Mouse (Mus musculus): ENCODE results near the gene Dda1. TPM values are rescaled to one million over a fixed set of nuclear protein-coding genes. Genes with fewer than 3 reads are reported as not detected.
A peak's percentile ranks its signal among the peaks of the same experiment; 100 is the strongest.
"Not testable (repeated sequence)": the region's sequence is repeated elsewhere in the genome, so short reads cannot be mapped to it uniquely, and the experiment has no call there.

The Dda1 gene
- 73.7 and 78.6 TPM in 2 replicates for polyA plus RNA-seq (2015; fragmentation: Nextera tagmentation; extraction: Ambion mirVana)

GRCm38 (mm10) chr8:71468916-71469315, at the start of gene Dda1:
Dda1 (plus strand) TSS chr8:71469199.
- H3K27me3 ChIP-seq (replicated peaks; ENCODE audit: insufficient read depth, low read length) = no peaks in the 10 kb centered on the region
- peak within 1 kb of the TSS; percentile 32 for H3K9ac ChIP-seq (replicated peaks; ENCODE audit: low read depth)
- peak within 1 kb of the TSS; percentile 63 for H3K27ac ChIP-seq (ENCODE audit: low read length)
- WGBS = under 1% methylated on average over 44 of the region's 52 CpGs
- peaks cover 9% of the 10 kb centered on the region; the same call in 1 of the 2 replicates for H3K4me1 ChIP-seq (ENCODE audit: insufficient read depth, low read depth, low read length)
- 0 out of 2 replicates have a peak, but pooled peaks cover 8% of the 10 kb centered on the region for H3K36me3 ChIP-seq (ENCODE audit: insufficient read depth, low read length)
- H3K9me3 ChIP-seq (ENCODE audit: low read length) = no peaks in the 10 kb centered on the region
- ATAC-seq (peak; percentile 88), DNase-seq (ENCODE audit: low spot score) (peak; percentile 100)
- peak within 1 kb of the TSS; percentile 56 for H3K4me3 ChIP-seq (ENCODE audit: low read depth, low read length)
- peak within 1 kb of the TSS; percentile 86 for H3K4me2 ChIP-seq (replicated peaks; ENCODE audit: low read depth, low read length)
- TF ChIP-seq CTCF (IDR thresholded peaks at IDR 0.05) (no peak), EP300 (IDR thresholded peaks at IDR 0.05) (no peak)

DNA sequence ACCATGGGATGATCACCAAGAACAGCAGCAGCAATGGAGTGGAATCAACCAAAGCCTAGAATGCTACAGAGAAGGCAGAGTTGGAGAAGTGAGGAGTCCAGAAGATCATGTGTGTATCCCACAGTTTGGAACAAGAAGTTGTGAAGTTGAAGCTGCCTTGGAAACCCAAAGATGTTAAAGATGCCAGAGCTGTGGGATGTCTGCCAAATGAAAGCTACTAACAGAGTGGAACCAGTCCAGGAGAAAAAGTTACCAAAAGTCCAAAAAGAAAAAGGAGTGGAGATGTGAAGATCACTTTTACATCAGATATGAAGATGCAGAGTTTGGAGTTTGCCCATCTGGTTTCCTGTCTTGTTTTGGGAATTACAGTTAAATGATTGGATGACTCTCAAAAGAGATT, 46.9 kb upstream of the Dda1 start:
- Histone ChIP-seq H3K4me2 (replicated peaks; ENCODE audit: low read depth, low read length) (no peak overlapping the region), H3K4me1 (ENCODE audit: insufficient read depth, low read depth, low read length) (no peaks in the 10 kb centered on the region), H3K4me3 (ENCODE audit: low read depth, low read length) (no peak overlapping the region), H3K27ac (ENCODE audit: low read length) (no peak overlapping the region), H3K9me3 (ENCODE audit: low read length) (no peaks in the 10 kb centered on the region), H3K9ac (replicated peaks; ENCODE audit: low read depth) (no peak overlapping the region), H3K27me3 (replicated peaks; ENCODE audit: insufficient read depth, low read length) (no peaks in the 10 kb centered on the region), H3K36me3 (ENCODE audit: insufficient read depth, low read length) (no peaks in the 10 kb centered on the region)
- no peak for ATAC-seq
- no peak for DNase-seq (ENCODE audit: low spot score)
- no peak for TF ChIP-seq CTCF (IDR thresholded peaks at IDR 0.05)
- no peak for TF ChIP-seq EP300 (IDR thresholded peaks at IDR 0.05)

DNA sequence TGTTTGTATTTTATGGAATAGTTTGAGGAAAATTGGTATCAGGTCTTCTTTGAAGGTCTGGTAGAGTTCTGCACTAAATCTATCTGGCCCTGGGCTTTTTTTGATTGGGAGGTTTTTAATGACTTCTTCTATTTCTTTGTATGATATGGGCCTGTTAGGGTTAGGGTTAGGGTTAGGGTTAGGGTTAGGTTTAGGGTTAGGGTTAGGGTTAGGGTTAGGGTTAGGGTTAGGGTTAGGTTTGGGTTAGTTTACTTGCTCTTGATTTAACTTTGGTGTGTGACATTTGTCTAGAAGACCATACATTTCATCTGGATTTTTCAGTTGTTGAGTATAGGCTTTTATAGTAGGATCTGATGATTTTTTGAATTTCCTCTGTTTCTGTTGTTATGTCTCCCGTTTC, 36.1 kb upstream of the Dda1 start:
- H3K36me3 ChIP-seq (ENCODE audit: insufficient read depth, low read length); H3K27ac ChIP-seq (ENCODE audit: low read length); H3K9me3 ChIP-seq (ENCODE audit: low read length); H3K9ac ChIP-seq (replicated peaks; ENCODE audit: low read depth); H3K4me3 ChIP-seq (ENCODE audit: low read depth, low read length); ATAC-seq; H3K4me2 ChIP-seq (replicated peaks; ENCODE audit: low read depth, low read length); H3K27me3 ChIP-seq (replicated peaks; ENCODE audit: insufficient read depth, low read length); H3K4me1 ChIP-seq (ENCODE audit: insufficient read depth, low read depth, low read length); DNase-seq (ENCODE audit: low spot score): not testable (repeated sequence)
- WGBS = 62% methylated on average over 1 of the region's 1 CpGs

DNA sequence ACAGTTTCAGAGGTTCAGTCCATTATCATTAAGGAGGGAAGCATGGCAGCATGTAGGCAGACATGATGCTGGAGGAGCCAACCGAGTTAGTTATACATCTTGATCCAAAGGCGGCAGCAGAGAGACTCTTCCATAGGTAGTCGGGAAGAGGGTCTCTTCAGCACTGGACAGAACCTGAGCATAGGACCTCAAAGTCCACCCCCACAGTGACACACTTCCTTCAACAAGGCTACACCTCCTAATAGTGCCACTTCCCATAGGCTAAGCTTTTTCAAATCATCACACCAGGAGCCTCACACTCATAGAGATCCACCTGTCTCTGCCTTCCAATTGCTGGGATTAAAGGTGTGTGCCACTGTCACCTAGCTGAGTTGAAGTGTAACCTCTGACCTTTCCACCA, 32.0 kb upstream of the Dda1 start:
- Histone ChIP-seq H3K27me3 (replicated peaks; ENCODE audit: insufficient read depth, low read length) (0 out of 2 replicates have a peak, but pooled peaks cover 2% of the 10 kb centered on the region), H3K4me1 (ENCODE audit: insufficient read depth, low read depth, low read length) (no peaks in the 10 kb centered on the region), H3K9ac (replicated peaks; ENCODE audit: low read depth) (no peak overlapping the region), H3K4me3 (ENCODE audit: low read depth, low read length) (no peak overlapping the region), H3K36me3 (ENCODE audit: insufficient read depth, low read length) (no peaks in the 10 kb centered on the region), H3K9me3 (ENCODE audit: low read length) (no peaks in the 10 kb centered on the region), H3K4me2 (replicated peaks; ENCODE audit: low read depth, low read length) (no peak overlapping the region), H3K27ac (ENCODE audit: low read length) (no peak overlapping the region)
- no peak for TF ChIP-seq CTCF (IDR thresholded peaks at IDR 0.05)
- no peak for TF ChIP-seq EP300 (IDR thresholded peaks at IDR 0.05)
- ATAC-seq = no peak
- 49% methylated on average over 3 of the region's 3 CpGs for WGBS
- DNase-seq (ENCODE audit: low spot score) = no peak

DNA sequence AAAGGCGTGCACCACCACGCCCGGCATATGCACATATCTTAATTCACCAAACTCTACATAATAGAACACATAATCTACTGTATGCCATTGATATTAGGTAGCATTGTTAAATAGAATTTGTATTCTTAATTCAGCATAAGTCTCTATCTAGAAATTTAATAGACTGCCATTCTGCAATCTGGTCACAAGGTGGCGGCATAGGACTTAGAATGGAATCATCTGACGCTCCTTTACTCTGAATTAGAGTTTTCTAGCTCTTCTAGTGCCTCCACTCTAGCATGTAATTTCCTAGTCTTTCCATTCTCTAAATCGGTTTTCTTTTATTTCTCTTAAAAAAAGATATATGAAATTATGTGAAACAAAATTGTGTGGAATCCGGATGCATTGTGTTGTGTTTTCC, 27.6 kb upstream of the Dda1 start:
- TF ChIP-seq EP300 (IDR thresholded peaks at IDR 0.05) (0 out of 2 replicates have a peak, but pooled peaks have one; percentile 31), CTCF (IDR thresholded peaks at IDR 0.05) (peak; percentile 86)
- Histone ChIP-seq H3K9ac (replicated peaks; ENCODE audit: low read depth) (no peak overlapping the region), H3K9me3 (ENCODE audit: low read length) (no peaks in the 10 kb centered on the region), H3K4me1 (ENCODE audit: insufficient read depth, low read depth, low read length) (no peaks in the 10 kb centered on the region), H3K36me3 (ENCODE audit: insufficient read depth, low read length) (no peaks in the 10 kb centered on the region), H3K27ac (ENCODE audit: low read length) (no peak overlapping the region), H3K4me2 (replicated peaks; ENCODE audit: low read depth, low read length) (no peak overlapping the region), H3K4me3 (ENCODE audit: low read depth, low read length) (no peak overlapping the region), H3K27me3 (replicated peaks; ENCODE audit: insufficient read depth, low read length) (0 out of 2 replicates have a peak, but pooled peaks cover 4% of the 10 kb centered on the region)
- ATAC-seq (peak; percentile 49; the same call in 1 of the 2 replicates), DNase-seq (ENCODE audit: low spot score) (peak; percentile 91)
- 1% methylated on average over 7 of the region's 7 CpGs for WGBS

GRCm38 (mm10) chr8:71445096-71445495, 23.9 kb upstream of the Dda1 start:
- H3K27me3 ChIP-seq (replicated peaks; ENCODE audit: insufficient read depth, low read length) = 0 out of 2 replicates have a peak, but pooled peaks cover 4% of the 10 kb centered on the region
- TF ChIP-seq EP300 (IDR thresholded peaks at IDR 0.05) (no peak), CTCF (IDR thresholded peaks at IDR 0.05) (no peak)
- no peak overlapping the region for H3K4me2 ChIP-seq (replicated peaks; ENCODE audit: low read depth, low read length)
- no peaks in the 10 kb centered on the region for H3K9me3 ChIP-seq (ENCODE audit: low read length)
- H3K4me3 ChIP-seq (ENCODE audit: low read depth, low read length) = no peak overlapping the region
- no peak overlapping the region for H3K27ac ChIP-seq (ENCODE audit: low read length)
- H3K36me3 ChIP-seq (ENCODE audit: insufficient read depth, low read length) = no peaks in the 10 kb centered on the region
- H3K4me1 ChIP-seq (ENCODE audit: insufficient read depth, low read depth, low read length) = no peaks in the 10 kb centered on the region
- DNase-seq (ENCODE audit: low spot score) (no peak), ATAC-seq (no peak)
- H3K9ac ChIP-seq (replicated peaks; ENCODE audit: low read depth) = no peak overlapping the region
- WGBS = 67% methylated on average over 7 of the region's 7 CpGs

DNA sequence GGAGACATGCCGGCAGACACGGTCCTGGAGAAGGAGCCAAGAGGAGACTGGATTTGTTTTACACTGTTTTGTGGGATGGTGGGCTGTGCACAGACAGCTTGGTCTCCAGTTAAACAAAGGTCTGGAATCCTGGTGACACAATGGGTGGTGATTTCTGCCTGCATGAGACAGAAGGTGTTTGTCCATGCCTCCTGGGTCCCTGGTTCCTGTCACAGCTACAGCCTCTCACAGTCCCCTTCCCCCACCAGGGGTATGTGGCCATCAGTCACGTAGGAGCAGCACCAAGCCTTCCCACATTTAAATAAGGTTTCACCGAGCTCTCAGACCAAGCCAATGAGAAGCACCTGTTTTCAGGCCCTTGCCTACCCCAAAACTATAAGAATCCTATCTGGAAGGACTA, 17.7 kb upstream of the Dda1 start:
- TF ChIP-seq CTCF (IDR thresholded peaks at IDR 0.05) (no peak), EP300 (IDR thresholded peaks at IDR 0.05) (no peak)
- no peak overlapping the region for H3K9ac ChIP-seq (replicated peaks; ENCODE audit: low read depth)
- H3K27me3 ChIP-seq (replicated peaks; ENCODE audit: insufficient read depth, low read length) = no peaks in the 10 kb centered on the region
- H3K27ac ChIP-seq (ENCODE audit: low read length) = no peak overlapping the region
- no peak overlapping the region for H3K4me3 ChIP-seq (ENCODE audit: low read depth, low read length)
- H3K4me2 ChIP-seq (replicated peaks; ENCODE audit: low read depth, low read length) = no peak overlapping the region
- no peaks in the 10 kb centered on the region for H3K36me3 ChIP-seq (ENCODE audit: insufficient read depth, low read length)
- 61% methylated on average over 4 of the region's 4 CpGs for WGBS
- no peaks in the 10 kb centered on the region for H3K9me3 ChIP-seq (ENCODE audit: low read length)
- no peaks in the 10 kb centered on the region for H3K4me1 ChIP-seq (ENCODE audit: insufficient read depth, low read depth, low read length)
- DNase-seq (ENCODE audit: low spot score) = no peak
- no peak for ATAC-seq

Measured in lung, postnatal 0 days (tissue).